Mouse (Mus musculus): ENCODE measurements around the gene Casp7. TPM values are rescaled to one million over a fixed set of nuclear protein-coding genes. Genes with fewer than 3 reads are reported as not detected.

Gene Casp7
- polyA plus RNA-seq, 1 experiment, result 8.7 TPM

DNA sequence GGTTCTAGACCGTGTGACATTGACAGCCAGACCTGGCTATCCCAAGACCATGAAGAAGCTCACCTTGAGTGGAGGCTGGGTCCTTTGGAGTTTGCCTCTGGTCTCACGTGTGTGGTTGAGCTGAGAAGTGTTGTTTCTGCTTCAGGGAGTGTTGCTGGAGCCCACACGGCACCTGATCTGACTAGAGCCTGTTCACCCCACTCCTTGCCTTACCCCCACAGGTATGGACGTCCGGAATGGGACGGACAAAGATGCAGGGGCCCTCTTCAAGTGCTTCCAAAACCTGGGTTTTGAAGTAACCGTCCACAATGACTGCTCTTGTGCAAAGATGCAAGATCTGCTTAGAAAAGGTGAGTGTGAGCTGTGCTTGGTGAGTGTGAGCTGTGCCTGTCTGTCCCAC is 36.7 kb downstream of the Casp7 start:
- no peak overlapping the region for H3K27ac ChIP-seq (ENCODE audit: insufficient read depth, low read length)
- H3K36me3 ChIP-seq (ENCODE audit: control insufficient read depth, insufficient read depth, low read length), result peaks cover 20% of the 10 kb centered on the region
- WGBS, result 97% methylated on average over 7 of the region's 7 CpGs
- H3K4me3 ChIP-seq (ENCODE audit: extremely low read depth, insufficient read depth, insufficient read length), result no peak overlapping the region
- TF ChIP-seq POLR2A (IDR thresholded peaks at IDR 0.05; ENCODE audit: low read depth, low read length), result no peak
- TF ChIP-seq CTCF (IDR thresholded peaks at IDR 0.05; ENCODE audit: extremely low read depth, insufficient read depth, insufficient read length, insufficient replicate concordance), result no peak
- H3K27me3 ChIP-seq (ENCODE audit: control insufficient read depth, insufficient read depth, low read length), result no peaks in the 10 kb centered on the region
- H3K4me1 ChIP-seq (ENCODE audit: control insufficient read depth, insufficient read depth, insufficient read length), result no peaks in the 10 kb centered on the region
- DNase-seq (ENCODE audit: low read depth in 1 of 2, low spot score in 2 of 2), result no peak

DNA sequence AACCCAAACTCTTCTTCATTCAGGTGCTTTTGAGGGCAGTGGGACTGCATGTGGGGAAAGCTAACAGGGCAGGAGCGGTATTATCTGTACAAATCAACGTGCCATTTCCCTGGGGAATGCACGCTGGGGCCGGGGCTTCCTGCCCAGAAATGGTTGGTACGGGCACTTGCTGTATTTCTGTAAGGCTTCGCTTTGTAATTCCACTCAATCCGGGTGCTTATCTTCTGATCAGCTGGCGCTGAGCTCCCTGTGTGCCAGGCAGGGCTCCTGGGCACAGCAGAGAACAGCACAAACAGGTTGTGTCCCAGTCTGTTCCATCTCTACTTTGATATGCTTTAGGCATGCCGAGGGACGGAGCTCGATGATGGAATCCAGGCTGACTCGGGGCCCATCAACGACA is 39.5 kb downstream of the Casp7 start:
- Histone ChIP-seq H3K4me1 (ENCODE audit: control insufficient read depth, insufficient read depth, insufficient read length) (no peaks in the 10 kb centered on the region), H3K27ac (ENCODE audit: insufficient read depth, low read length) (no peak overlapping the region), H3K27me3 (ENCODE audit: control insufficient read depth, insufficient read depth, low read length) (no peaks in the 10 kb centered on the region), H3K36me3 (ENCODE audit: control insufficient read depth, insufficient read depth, low read length) (peaks cover 20% of the 10 kb centered on the region), H3K4me3 (ENCODE audit: extremely low read depth, insufficient read depth, insufficient read length) (no peak overlapping the region)
- WGBS, result 95% methylated on average over 13 of the region's 13 CpGs
- no peak for DNase-seq (ENCODE audit: low read depth in 1 of 2, low spot score in 2 of 2)
- TF ChIP-seq POLR2A (IDR thresholded peaks at IDR 0.05; ENCODE audit: low read depth, low read length) (no peak), CTCF (IDR thresholded peaks at IDR 0.05; ENCODE audit: extremely low read depth, insufficient read depth, insufficient read length, insufficient replicate concordance) (no peak)

DNA sequence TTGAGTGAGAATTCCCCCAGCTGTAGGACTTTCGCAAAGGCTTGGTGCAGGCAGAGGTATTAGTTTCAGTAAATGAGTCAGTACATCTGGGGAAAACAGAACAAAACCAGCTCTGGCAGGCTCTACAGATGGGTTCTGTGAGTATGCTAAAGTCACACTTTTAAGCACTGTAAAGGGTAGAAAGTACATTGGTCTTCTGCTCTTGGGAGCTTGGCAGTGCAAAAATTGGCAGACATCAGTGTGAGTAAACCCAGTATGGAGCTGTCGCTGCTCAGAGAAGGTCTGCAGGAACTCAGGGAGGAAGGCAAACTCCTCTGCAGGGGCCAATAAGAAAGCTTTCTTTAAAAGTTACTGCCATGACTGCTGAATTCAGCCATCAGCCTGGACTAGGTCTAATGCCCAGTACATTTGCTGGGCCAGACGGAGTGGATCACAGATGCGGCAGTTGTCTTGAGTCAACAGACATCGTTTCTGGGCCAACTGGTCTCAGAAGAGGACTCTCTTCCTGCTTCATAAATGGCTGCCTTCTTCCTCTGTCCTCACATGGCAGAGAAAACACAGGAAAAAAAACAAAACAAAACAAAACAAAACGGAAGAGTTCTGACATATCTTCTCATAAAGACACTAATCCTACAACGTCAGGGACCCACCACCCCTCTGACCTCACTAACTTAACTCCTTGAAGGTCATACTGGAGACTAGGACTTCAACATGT is 41.6 kb downstream of the Casp7 start:
- no peak for DNase-seq (ENCODE audit: low read depth in 1 of 2, low spot score in 2 of 2)
- H3K4me1 ChIP-seq (ENCODE audit: control insufficient read depth, insufficient read depth, insufficient read length), result no peaks in the 10 kb centered on the region
- no peak overlapping the region for H3K4me3 ChIP-seq (ENCODE audit: extremely low read depth, insufficient read depth, insufficient read length)
- 85% methylated on average over 7 of the region's 7 CpGs for WGBS
- H3K27ac ChIP-seq (ENCODE audit: insufficient read depth, low read length), result no peak overlapping the region
- H3K36me3 ChIP-seq (ENCODE audit: control insufficient read depth, insufficient read depth, low read length), result peaks cover 17% of the 10 kb centered on the region
- no peaks in the 10 kb centered on the region for H3K27me3 ChIP-seq (ENCODE audit: control insufficient read depth, insufficient read depth, low read length)
- no peak for TF ChIP-seq CTCF (IDR thresholded peaks at IDR 0.05; ENCODE audit: extremely low read depth, insufficient read depth, insufficient read length, insufficient replicate concordance)
- no peak for TF ChIP-seq POLR2A (IDR thresholded peaks at IDR 0.05; ENCODE audit: low read depth, low read length)

DNA sequence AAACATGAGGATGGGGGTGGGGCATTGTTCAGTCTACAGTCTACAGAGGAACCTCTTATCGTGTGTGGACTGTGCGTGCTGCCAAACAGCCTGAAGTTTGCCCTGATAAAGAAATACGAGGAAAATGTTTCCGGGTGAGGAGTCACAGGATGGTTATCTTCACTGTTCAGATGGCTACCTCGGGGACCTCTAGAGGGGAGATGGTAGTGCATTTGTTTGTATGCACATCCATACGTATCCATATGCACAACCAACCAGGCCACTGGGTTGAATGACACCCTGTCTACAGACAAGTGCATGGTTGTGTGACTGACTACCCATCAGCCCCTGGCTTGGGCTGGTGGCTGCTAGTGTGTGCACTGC is 42.1 kb downstream of the Casp7 start:
- no peak overlapping the region for H3K27ac ChIP-seq (ENCODE audit: insufficient read depth, low read length)
- no peaks in the 10 kb centered on the region for H3K4me1 ChIP-seq (ENCODE audit: control insufficient read depth, insufficient read depth, insufficient read length)
- 76% methylated on average over 6 of the region's 6 CpGs for WGBS
- TF ChIP-seq POLR2A (IDR thresholded peaks at IDR 0.05; ENCODE audit: low read depth, low read length), result no peak
- no peak for TF ChIP-seq CTCF (IDR thresholded peaks at IDR 0.05; ENCODE audit: extremely low read depth, insufficient read depth, insufficient read length, insufficient replicate concordance)
- no peaks in the 10 kb centered on the region for H3K27me3 ChIP-seq (ENCODE audit: control insufficient read depth, insufficient read depth, low read length)
- H3K4me3 ChIP-seq (ENCODE audit: extremely low read depth, insufficient read depth, insufficient read length), result no peak overlapping the region
- no peak for DNase-seq (ENCODE audit: low read depth in 1 of 2, low spot score in 2 of 2)
- peaks cover 14% of the 10 kb centered on the region for H3K36me3 ChIP-seq (ENCODE audit: control insufficient read depth, insufficient read depth, low read length)

DNA sequence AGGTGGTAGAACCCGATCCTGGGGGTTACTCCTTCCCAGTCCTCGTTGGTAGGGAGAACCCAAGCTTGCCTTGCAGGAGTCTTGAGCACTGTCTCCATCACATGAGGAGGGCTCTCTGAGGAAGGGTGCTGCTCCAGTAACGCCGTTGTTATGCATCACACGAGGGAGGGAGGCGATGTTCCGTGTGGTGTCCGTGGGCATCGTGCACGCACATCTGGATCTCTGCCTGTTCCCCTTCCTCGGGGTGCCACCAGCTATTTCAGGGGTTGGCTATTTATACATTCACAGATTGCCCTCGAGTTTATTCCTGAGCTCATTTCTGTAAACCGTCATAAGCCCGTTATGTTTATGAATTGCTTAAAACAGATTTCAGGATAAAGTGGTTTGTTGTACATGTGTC is 46.5 kb downstream of the Casp7 start:
- no peak overlapping the region for H3K27ac ChIP-seq (ENCODE audit: insufficient read depth, low read length)

DNA sequence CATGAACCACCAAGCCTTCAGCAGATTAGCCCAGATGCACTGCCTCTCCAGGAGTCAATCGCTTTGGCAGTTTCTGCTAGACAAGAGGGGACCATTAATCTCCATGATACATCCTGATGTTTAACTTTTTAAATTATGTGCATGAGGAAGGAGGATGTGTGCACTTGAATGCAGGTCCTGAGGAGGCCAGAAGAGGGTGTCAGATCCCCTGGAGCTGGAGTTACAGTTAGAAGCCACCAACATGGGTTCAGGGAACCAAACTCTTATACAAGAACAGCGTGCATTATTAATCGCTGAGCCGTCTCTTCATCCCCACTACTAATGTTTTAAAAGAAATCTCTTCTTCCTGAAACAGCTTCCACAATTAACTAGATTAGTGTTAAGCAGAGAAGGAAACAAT is 51.9 kb downstream of the Casp7 start:
- H3K27me3 ChIP-seq (ENCODE audit: control insufficient read depth, insufficient read depth, low read length), result no peaks in the 10 kb centered on the region
- DNase-seq (ENCODE audit: low read depth in 1 of 2, low spot score in 2 of 2), result no peak
- TF ChIP-seq CTCF (IDR thresholded peaks at IDR 0.05; ENCODE audit: extremely low read depth, insufficient read depth, insufficient read length, insufficient replicate concordance) (no peak), POLR2A (IDR thresholded peaks at IDR 0.05; ENCODE audit: low read depth, low read length) (no peak)
- no peak overlapping the region for H3K4me3 ChIP-seq (ENCODE audit: extremely low read depth, insufficient read depth, insufficient read length)
- 96% methylated on average over 4 of the region's 4 CpGs for WGBS
- H3K4me1 ChIP-seq (ENCODE audit: control insufficient read depth, insufficient read depth, insufficient read length), result no peaks in the 10 kb centered on the region
- H3K27ac ChIP-seq (ENCODE audit: insufficient read depth, low read length), result no peak overlapping the region
- no peaks in the 10 kb centered on the region for H3K36me3 ChIP-seq (ENCODE audit: control insufficient read depth, insufficient read depth, low read length)

More for the DNA sequence above, 46.5 kb downstream of the Casp7 start:
- H3K4me3 ChIP-seq (ENCODE audit: extremely low read depth, insufficient read depth, insufficient read length), result no peak overlapping the region
- TF ChIP-seq POLR2A (IDR thresholded peaks at IDR 0.05; ENCODE audit: low read depth, low read length) (no peak), CTCF (IDR thresholded peaks at IDR 0.05; ENCODE audit: extremely low read depth, insufficient read depth, insufficient read length, insufficient replicate concordance) (no peak)
- no peaks in the 10 kb centered on the region for H3K36me3 ChIP-seq (ENCODE audit: control insufficient read depth, insufficient read depth, low read length)
- H3K4me1 ChIP-seq (ENCODE audit: control insufficient read depth, insufficient read depth, insufficient read length), result no peaks in the 10 kb centered on the region
- no peaks in the 10 kb centered on the region for H3K27me3 ChIP-seq (ENCODE audit: control insufficient read depth, insufficient read depth, low read length)
- whole genome bisulfite sequencing, result 86% methylated on average over 14 of the region's 14 CpGs
- no peak for DNase-seq (ENCODE audit: low read depth in 1 of 2, low spot score in 2 of 2)

DNA sequence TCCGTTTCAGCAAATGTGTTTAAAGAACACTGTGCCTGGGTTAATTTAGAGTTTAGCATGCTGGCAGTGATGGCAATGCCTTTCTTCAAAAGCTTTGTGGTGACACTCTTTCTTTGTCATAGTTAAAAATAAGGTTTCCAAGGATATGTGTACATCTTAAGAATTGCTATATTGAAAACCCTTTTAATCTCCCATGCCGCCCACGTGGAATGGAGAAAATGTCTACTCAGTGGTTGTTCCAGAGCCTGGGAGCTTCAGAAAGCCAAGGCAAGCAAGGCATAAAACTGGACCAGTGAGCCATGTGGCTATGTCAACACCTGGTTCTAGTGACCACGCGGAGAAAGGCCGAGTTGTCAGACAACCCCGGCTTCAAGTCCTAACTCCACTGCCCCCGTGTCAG is 52.6 kb downstream of the Casp7 start:
- WGBS, result 90% methylated on average over 8 of the region's 8 CpGs
- TF ChIP-seq POLR2A (IDR thresholded peaks at IDR 0.05; ENCODE audit: low read depth, low read length) (no peak), CTCF (IDR thresholded peaks at IDR 0.05; ENCODE audit: extremely low read depth, insufficient read depth, insufficient read length, insufficient replicate concordance) (no peak)
- Histone ChIP-seq H3K27ac (ENCODE audit: insufficient read depth, low read length) (no peak overlapping the region), H3K4me1 (ENCODE audit: control insufficient read depth, insufficient read depth, insufficient read length) (no peaks in the 10 kb centered on the region), H3K27me3 (ENCODE audit: control insufficient read depth, insufficient read depth, low read length) (no peaks in the 10 kb centered on the region), H3K36me3 (ENCODE audit: control insufficient read depth, insufficient read depth, low read length) (no peaks in the 10 kb centered on the region), H3K4me3 (ENCODE audit: extremely low read depth, insufficient read depth, insufficient read length) (no peak overlapping the region)
- no peak for DNase-seq (ENCODE audit: low read depth in 1 of 2, low spot score in 2 of 2)
